Mouse (Mus musculus) heart, embryonic 16.5 days (tissue): ENCODE measurements around the gene Cebpa. TPM values are rescaled to one million over a fixed set of nuclear protein-coding genes. Genes with fewer than 3 reads are reported as not detected.

ENCODE experiments used
- ATAC-seq: fragments of 200-750 bp; cut with Nextera tagmentation; replicated peaks from 2 replicates; pipeline ENCODE4 v1.8.0; 2017; ENCODE audit warnings: moderate number of reproducible peaks; ENCODE audit not compliant: insufficient read depth, low FRiP score; ENCODE audit errors: extremely low read depth
- H3K27ac ChIP-seq: fragments of 300-500 bp; sonication (generic); 2 replicates; pipeline ENCODE4 v1.5.1; 2014; ENCODE audit warnings: mild to moderate bottlenecking, low read length, control low read depth, moderate library complexity
- H3K27me3 ChIP-seq: fragments of 300-500 bp; sonication (generic); 2 replicates; pipeline ENCODE4 v1.6.1; 2014; ENCODE audit warnings: low read length, mixed read lengths; ENCODE audit not compliant: control insufficient read depth, insufficient read depth
- H3K36me3 ChIP-seq: fragments of 300-500 bp; sonication (generic); 2 replicates; pipeline ENCODE4 v1.6.1; 2014; ENCODE audit not compliant: control insufficient read depth, insufficient read depth
- H3K4me1 ChIP-seq: fragments of 300-500 bp; sonication (generic); 2 replicates; pipeline ENCODE4 v1.6.1; 2014; ENCODE audit warnings: low read length, mixed read lengths; ENCODE audit not compliant: control insufficient read depth, insufficient read depth
- H3K4me2 ChIP-seq: fragments of 300-500 bp; sonication (generic); 2 replicates; pipeline ENCODE4 v1.6.1; 2014; ENCODE audit warnings: low read depth, mild to moderate bottlenecking, control low read depth, low read length
- H3K4me3 ChIP-seq: fragments of 300-500 bp; sonication (generic); 2 replicates; pipeline ENCODE4 v1.5.1; 2014; ENCODE audit warnings: mild to moderate bottlenecking, control low read depth, low read length
- H3K9ac ChIP-seq: fragments of 300-500 bp; sonication (generic); 2 replicates; pipeline ENCODE4 v1.6.1; 2014; ENCODE audit warnings: low read length, control low read depth
- H3K9me3 ChIP-seq: fragments of 300-500 bp; sonication (generic); replicated peaks from 2 replicates; pipeline ENCODE4 v1.6.1; 2016; ENCODE audit warnings: low read length; ENCODE audit not compliant: control insufficient read depth
- WGBS: fragments of 180-500 bp; shearing (Covaris S2); extraction: QIAGEN DNeasy Blood & Tissue Kit; methylation state at CpG from one replicate; pipeline ENCODE4 v1.1.7; 2014; 5-methylcytosine and 5-hydroxymethylcytosine counted together
- microRNA-seq: library from miRNA; unstranded; fragments of <30 nt; microRNA quantifications from one replicate; pipeline ENCODE4, GENCODE M21; 2017
- polyA plus RNA-seq: library from polyadenylated mRNA; unstranded; fragments of >200 nt; fragmentation: Nextera tagmentation; extraction: Ambion mirVana; gene quantifications from 2 replicates; pipeline ENCODE4 v1.2.1, GENCODE M21; 2015

Cebpa gene
- polyA plus RNA-seq, 1 experiment from 2014 or later = 1.0 TPM

- H3K9ac ChIP-seq = no peak overlapping the region
- peaks cover 11% of the 10 kb centered on the region; the same call in 1 of the 2 replicates for H3K27me3 ChIP-seq
- no peaks in the 10 kb centered on the region for H3K36me3 ChIP-seq
- H3K4me3 ChIP-seq = no peak overlapping the region
- no peak for ATAC-seq
- no peaks in the 10 kb centered on the region for H3K4me1 ChIP-seq
- no peaks in the 10 kb centered on the region for H3K9me3 ChIP-seq
- H3K27ac ChIP-seq = no peak overlapping the region
- 79% methylated on average over 5 of the region's 5 CpGs for WGBS
- no peak overlapping the region for H3K4me2 ChIP-seq
These were observed 47.9 kb downstream of the Cebpa start for GRCm38 (mm10) chr7:35166988-35167387.

GRCm38 (mm10) chr7:35167925-35168324 is 48.8 kb downstream of the Cebpa start:
- 70% methylated on average over 2 of the region's 2 CpGs for WGBS
- Histone ChIP-seq H3K27ac (no peak overlapping the region), H3K36me3 (no peaks in the 10 kb centered on the region), H3K4me1 (no peaks in the 10 kb centered on the region), H3K9me3 (no peaks in the 10 kb centered on the region), H3K27me3 (peaks cover 15% of the 10 kb centered on the region; the same call in 1 of the 2 replicates), H3K4me2 (no peak overlapping the region), H3K9ac (no peak overlapping the region), H3K4me3 (no peak overlapping the region)
- ATAC-seq = no peak

GRCm38 (mm10) chr7:35169341-35169740 is 50.2 kb downstream of the Cebpa start:
- H3K4me1 ChIP-seq = no peaks in the 10 kb centered on the region
- no peak overlapping the region for H3K27ac ChIP-seq
- WGBS = 16% methylated on average over 6 of the region's 6 CpGs
- no peaks in the 10 kb centered on the region for H3K36me3 ChIP-seq
- H3K9me3 ChIP-seq = no peaks in the 10 kb centered on the region
- H3K4me2 ChIP-seq = no peak overlapping the region
- H3K9ac ChIP-seq = no peak overlapping the region
- ATAC-seq = no peak
- H3K4me3 ChIP-seq = no peak overlapping the region
- H3K27me3 ChIP-seq = peaks cover 25% of the 10 kb centered on the region

Small RNA genes within 50 kb of the gene (microRNA-seq; reads per million reads assigned to microRNA genes)
- gene Gm25033 = not detected

Other genes with a start within 250 kb of the Cebpa start
- 48.7 and 52.0 TPM in 2 replicates for gene Pepd, start 206.9 kb upstream of the Cebpa start, polyA plus RNA-seq
- gene Cebpg, start 62.7 kb upstream of the Cebpa start, polyA plus RNA-seq = 19.7 and 19.8 TPM in 2 replicates
- gene Slc7a10, start 67.1 kb downstream of the Cebpa start, polyA plus RNA-seq = 1.8 TPM in 2 replicates
- 2.0 and 2.5 TPM in 2 replicates for gene Lrp3, start 96.2 kb downstream of the Cebpa start, polyA plus RNA-seq
- 10.1 and 12.2 TPM in 2 replicates for gene Gpatch1, start 199.1 kb downstream of the Cebpa start, polyA plus RNA-seq
- 5.8 TPM in 2 replicates for gene Rhpn2, start 214.9 kb downstream of the Cebpa start, polyA plus RNA-seq